Mouse (Mus musculus): ENCODE data around the gene Eif2ak3.
"Not testable (repeated sequence)": the region's sequence is repeated elsewhere in the genome, so short reads cannot be mapped to it uniquely, and the experiment has no call there.

Gene Eif2ak3

DNA sequence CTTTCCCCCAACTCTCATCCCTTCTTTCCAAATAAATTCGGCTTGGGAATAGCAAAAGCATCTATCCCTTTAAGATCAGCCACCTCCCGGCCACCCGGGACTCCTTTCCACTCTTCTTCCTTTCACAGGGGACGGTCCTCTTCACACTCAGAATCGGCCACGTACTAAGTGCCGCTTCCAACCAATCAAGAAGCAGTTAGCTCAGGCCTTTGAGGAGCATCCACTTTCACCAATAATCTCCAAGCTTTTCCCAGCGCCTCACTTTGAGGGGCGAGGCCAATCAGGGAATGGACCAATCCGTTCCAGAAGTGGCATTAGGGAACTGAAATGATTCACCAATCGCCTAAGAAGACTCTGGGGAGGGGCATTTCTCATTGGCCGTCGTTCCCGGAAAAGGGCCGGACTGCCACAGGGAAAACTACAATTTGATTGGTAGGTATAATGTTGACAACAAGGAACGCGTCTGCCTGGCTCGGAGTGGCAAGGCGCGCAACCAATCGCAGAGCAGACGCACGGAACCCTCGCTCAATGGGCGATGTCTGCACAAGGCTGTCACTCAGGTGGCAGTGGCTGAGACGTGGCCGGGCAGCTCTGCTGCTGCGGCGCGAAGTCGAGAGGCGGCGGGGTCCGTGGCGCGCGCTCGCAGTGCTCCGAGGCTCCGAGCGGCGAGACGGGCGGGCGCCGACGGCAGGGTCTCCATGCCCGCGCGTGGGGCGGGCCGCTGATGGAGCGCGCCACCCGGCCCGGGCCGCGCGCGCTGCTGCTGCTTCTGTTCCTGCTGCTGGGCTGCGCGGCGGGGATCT, at the start of gene Eif2ak3:
Gene Eif2ak3, plus strand, starts transcription at position 514 of the 803 bp plus-strand sequence.
- peak; percentile 99 for DNase-seq (ENCODE audit: low read depth, low spot score)

DNA sequence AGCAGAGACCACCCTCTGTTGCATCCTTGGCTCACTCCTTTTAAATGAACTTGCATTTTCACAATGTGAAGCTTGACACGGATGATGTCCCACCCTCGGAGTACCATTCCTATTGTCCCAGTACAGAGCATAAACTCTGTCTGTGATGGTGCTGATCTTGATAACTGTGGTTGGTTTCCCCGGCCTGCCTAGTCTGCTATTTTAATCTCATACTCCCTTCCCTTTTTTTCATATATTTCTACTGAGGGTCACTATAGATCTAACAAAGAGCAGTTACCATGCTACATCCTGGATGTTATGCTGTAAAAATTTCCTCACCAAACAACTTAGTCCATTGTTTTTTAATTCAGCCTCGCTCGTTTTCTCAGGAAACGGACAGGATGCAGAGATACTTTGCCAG, 47.4 kb upstream of the Eif2ak3 start:
- no peak for DNase-seq (ENCODE audit: low read depth, low spot score)

DNA sequence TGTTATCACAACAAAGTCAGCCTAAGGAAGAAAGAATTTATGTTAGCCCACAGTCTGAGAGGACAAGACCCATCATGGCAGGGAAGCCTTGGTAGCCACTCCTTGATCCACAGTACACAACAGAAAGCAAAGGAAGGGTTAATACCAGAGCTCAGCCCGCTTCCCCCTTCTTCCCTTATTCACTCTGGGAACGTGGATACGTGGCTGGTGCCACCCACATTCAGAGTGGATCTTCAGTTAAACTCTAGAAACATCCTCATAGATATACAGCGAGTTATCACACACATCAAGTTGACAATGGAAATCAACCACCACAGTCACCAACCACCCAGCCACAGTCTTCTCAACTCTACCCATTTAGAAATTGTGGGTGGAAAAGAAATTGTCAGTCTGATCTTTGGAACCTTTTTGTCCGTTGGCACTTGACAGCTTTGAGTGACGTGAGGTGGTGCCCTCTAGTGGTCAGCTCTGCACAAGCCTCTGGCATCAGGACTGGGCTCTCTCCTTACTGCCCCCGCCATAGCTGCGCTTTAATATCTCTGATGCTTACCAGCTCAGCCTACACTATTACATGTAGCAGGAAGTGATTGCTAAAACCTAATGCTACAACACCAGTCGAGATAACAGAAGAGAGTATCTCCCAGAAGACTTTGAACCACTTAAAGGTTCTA, 46.6 kb upstream of the Eif2ak3 start:
- peak; percentile 81 for DNase-seq (ENCODE audit: low read depth, low spot score)

DNA sequence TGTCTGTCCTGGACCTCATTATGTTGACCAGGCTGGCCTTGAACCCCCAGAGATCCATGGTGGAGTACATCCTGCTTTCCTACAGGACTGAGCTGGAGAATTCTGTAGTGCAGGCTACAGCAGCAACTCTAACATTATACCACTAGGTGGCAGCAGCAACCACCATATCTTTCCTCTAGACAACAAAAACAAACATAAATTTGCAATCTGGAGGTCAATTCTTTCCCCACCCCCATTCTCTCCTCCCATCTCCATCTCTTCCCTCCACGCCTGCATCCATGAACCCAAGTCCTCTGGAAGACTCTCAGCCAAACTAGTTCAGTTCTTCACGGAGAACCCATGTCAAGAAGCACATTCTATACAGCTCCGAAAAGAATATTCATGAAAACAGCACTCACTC, 39.7 kb upstream of the Eif2ak3 start:
- DNase-seq (ENCODE audit: low read depth, low spot score), result peak; percentile 84

DNA sequence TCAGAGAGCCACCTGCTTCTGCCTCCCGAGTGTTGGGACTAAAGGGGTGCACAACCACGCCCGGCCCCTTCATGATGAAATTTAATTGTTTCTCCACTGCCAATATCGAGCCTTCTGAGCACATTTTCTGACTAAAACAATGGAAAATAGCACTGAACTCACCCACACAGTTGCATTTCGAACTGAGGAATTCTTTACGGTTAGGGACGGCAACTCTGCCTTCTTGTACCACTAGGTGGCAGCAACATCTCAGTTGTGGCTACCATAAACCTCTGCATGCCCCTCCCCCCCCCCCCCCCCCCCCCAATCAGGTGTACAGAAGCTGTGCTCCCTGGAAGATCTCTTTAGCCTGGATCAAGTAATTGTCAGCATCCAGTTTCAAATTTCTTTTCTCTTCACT, 39.0 kb upstream of the Eif2ak3 start:
- peak; percentile 77 for DNase-seq (ENCODE audit: low read depth, low spot score)

DNA sequence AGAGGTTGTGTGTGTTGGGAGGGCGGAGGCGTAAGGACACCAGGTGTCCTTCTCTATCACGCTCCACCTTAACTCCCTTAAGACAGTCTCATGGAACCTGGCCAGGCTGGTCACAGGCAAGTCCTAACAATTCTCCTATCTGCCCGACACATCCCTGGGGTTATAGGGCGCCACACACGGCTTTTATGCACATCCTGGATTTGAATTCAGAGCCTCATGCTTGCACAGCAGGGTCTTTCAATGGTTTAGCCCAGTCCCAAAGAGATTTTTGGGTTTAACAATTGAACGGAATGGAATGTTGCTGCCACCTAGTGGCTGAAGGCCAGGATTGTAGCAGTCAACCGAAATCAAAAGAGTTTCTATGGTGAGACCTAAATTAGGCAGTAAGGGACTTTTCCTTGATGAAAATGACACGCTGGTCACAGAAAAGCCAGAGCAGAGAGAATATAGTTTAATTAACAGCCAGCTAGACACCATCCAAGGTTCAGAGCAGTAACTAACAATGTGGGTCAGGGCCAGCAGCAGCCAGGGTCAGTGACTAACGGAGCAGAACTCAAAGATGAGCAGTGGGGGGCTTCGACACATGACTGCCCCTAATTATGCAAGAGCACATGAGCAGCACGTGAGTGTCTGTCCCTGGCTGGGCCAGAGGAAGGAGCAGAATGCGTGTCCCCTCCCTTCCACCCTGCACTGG, 38.3 kb upstream of the Eif2ak3 start:
- DNase-seq (ENCODE audit: low read depth, low spot score), result peak; percentile 87

DNA sequence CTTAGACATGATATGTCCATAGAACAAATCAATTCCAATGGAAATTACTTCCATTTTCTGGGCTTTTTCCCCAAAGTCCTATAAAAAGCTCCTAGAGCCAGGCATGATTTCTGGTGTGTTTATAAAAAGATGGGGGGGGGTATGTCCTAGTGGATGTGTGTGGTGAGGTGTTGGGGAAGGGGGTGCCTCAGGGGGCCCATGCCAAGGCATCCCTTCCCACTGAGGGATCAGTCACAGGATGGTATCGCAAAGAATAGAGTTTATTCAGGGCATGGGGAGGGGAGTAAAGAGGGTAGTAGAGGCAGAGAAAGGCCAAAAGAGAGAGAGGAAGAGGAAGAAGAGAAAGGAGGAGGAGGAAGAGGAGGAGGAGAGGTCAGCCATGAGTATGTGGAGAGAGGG, 37.8 kb upstream of the Eif2ak3 start:
- DNase-seq (ENCODE audit: low read depth, low spot score), result no peak

DNA sequence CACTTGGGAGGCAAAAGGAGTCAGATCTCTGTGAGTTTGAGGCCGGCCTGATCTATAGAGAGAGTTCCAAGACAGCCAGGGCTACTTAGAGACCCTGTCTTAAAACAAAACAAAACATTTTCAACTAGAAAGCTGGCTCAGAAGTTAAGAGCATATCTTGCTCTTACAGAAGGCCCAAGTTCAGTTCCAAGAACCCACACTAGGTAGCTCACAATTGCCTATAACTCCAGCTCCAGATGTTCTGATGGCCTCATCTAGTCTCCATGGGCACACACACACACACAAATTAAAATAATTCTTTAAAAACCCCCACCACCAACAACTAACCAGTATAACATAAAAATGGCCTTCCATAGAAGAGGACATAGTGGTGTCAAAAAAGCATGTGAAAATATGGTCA, 33.8 kb upstream of the Eif2ak3 start:
- no peak for DNase-seq (ENCODE audit: low read depth, low spot score)

DNA sequence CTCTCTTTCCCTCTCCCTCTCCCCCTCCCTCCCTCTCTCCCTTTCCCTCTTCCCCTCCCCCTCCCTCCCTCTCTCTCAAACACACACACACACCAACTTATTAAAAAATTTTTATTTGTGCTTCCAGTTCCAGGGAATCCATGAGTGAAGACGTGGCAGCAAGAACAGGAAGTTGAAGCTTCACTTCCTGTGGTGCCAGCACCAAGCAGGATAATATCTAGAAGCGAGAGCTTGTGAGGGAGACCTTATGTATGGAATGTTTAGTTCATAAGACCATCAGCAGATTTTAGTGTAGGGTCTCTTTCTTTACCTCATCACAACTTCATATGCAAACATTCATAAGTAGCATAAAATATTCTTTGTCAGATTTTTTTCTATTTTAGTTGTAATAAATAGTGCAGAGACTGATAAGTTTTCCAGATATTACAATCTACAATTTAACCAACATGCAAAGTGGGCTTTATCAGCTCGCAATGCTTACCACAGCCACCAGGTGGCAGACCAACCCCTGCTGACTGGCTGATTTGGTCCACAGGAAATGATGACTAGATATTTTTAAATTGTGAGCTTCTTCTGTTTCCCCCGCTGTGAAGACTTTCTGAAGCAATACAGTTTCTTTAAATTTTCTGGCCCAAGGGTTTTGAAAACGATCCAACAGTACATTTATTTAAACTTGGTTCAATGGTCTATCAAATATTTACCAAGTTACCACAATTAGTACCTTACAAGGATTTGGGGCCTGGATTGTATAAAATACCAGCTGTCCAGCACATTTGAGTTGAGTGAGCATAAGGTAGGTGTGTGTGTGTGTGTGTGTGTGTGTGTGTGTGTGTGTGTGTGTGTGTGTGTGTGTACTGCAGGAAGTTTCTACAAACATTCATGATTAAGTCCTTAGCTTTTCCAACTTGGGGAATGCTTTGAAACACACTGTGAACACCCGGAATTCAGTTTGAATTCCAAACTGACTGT, 32.5 kb upstream of the Eif2ak3 start:
- peak; percentile 73 for DNase-seq (ENCODE audit: low read depth, low spot score)

DNA sequence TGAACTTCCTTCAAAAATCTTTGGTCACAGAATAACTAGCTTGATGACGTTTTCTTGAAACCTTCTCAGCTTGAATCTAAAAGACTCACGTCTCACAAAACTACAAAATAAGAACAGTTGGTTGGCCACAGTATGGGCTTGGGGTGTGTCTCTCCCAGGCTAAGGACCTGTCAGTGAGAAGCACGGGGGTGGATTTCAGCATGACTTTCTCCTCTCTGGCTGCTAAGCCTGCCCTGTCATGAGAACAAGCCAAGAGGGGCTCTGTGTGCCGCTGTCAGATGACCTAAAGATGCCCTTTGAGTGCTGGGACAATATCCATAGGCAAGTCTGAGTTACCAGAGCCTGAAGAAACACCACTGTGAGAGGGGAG, 31.8 kb upstream of the Eif2ak3 start:
- DNase-seq (ENCODE audit: low read depth, low spot score), result no peak

DNA sequence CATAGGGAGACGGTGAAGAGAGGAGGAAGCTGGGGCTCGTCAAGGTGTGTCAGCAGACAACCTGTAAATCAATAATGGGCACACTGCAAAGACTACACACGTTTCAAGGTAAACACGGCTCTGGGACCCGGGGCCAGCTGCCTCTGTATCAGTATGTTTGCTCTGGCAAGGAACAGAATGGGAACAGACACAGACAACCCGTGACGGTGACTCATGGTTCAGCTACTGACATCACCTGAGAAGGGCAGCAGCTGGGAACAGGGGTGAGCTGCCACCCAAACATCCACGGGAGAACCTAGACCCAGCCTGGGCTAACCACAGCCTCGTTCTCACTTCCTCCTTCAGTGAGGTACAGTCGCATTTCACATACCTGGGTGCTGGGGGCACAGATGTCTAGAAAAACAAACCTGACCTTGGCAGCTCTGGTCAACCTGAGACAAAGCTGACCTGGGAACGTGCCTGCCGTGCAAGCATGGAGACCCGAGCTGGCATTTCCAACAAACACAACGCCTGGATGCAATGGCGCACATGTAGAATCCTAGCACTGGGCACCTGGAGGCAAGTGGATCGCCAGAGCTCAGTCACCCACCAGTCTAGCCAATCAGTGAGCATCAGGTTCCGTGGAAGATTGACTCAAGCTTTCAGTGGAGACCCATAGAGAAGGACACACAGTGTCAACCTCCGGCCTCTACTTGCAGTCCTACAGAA, 30.2 kb upstream of the Eif2ak3 start:
- DNase-seq (ENCODE audit: low read depth, low spot score), result no peak

DNA sequence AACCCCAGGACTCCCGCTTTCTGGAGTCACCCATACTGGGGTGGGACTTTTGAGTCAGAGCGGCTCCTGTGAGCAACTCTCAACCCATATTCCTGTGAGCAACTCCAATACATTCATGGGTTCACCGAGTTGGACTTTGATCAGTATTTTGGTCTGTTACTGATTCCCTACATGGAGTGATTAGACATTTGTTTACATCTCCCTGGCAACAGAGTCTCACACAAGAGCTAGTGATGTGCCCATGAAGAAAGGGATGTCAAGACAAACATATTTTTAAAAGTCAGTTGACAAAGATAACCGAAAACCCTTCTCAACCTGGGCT, 29.7 kb upstream of the Eif2ak3 start:
- no peak for DNase-seq (ENCODE audit: low read depth, low spot score)

DNA sequence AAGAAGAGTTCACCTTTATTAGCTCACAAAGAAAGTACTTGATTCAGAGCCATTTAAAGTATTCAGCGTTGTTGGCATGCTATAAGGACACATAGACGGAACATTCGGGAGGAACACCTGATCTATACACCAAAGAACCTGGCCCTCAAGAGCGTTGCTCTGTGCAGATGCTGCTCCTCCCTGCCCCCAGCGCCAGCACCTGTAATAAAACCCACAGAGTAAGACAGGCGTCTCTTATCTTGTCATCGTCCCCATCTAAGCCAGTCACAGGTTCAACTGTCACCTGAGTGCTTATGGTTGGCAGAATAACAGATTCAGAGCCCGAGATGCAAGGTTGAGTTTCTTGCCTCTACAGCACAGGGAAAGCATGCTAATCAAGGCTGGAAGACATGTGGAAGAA, 28.8 kb upstream of the Eif2ak3 start:
- DNase-seq (ENCODE audit: low read depth, low spot score), result no peak

DNA sequence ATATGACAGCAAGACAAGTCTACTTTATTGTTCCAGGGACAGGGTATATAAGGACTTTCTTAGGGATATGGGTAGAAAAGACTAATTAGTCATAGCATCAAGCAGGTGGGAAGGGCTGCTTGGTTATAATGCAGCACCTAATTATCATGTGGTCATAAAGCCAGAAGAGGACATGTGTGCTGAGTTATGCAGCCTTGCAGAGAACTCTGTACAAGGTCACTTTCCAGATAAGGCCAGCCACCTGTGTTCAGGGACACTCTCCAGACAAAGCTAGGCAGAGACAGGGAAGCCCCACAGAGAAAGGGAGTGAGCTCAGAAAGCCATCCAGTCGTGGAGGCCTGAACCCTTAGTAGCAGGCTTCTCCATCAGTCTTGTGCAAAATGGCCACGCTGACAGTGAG, 22.7 kb upstream of the Eif2ak3 start:
- DNase-seq (ENCODE audit: low read depth, low spot score), result no peak

DNA sequence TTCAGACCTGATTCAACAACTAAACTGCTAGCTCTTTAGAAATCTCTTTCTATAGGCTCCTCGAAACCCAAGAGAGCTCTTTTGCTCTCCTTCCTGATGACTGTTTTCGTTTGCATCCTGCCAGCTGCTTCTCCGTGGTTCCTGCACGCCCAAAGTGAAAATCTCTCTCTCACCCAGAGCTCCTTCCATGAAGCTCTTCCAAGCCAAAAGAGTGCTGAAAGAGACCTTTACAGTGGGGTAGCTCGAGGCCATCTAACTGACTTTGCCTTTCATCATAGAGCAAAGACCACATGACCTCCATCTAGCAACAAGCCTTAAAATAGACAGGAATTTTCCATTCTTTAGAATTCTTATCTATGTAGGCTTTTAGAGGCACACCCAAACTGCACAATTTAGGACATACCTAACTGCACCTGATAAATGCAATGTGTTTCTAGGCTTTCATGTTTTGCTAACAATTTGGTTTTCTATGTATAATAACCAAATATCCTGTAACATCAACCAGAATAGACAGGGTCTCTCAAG, 21.9 kb upstream of the Eif2ak3 start:
- DNase-seq (ENCODE audit: low read depth, low spot score), result no peak

DNA sequence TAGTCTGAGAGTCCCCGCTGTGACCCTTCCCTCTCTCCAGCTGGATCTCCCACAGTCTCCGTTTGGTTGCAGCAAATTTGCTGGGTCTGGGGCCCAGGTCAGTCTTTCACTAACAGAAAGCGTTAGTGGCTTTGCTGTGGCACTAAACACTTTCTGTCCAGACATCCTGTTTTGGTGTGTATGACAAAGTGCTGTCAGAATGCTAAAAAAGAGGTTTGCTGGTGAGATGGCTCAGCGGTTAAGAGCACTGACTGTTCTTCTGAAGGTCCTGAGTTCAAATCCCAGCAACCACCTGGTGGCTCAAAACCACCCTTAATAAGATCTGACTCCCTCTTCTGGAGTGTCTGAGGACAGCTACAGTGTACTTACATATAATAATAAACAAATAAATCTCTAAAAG, 21.0 kb upstream of the Eif2ak3 start:
- not testable (repeated sequence) for DNase-seq (ENCODE audit: low read depth, low spot score)

DNA sequence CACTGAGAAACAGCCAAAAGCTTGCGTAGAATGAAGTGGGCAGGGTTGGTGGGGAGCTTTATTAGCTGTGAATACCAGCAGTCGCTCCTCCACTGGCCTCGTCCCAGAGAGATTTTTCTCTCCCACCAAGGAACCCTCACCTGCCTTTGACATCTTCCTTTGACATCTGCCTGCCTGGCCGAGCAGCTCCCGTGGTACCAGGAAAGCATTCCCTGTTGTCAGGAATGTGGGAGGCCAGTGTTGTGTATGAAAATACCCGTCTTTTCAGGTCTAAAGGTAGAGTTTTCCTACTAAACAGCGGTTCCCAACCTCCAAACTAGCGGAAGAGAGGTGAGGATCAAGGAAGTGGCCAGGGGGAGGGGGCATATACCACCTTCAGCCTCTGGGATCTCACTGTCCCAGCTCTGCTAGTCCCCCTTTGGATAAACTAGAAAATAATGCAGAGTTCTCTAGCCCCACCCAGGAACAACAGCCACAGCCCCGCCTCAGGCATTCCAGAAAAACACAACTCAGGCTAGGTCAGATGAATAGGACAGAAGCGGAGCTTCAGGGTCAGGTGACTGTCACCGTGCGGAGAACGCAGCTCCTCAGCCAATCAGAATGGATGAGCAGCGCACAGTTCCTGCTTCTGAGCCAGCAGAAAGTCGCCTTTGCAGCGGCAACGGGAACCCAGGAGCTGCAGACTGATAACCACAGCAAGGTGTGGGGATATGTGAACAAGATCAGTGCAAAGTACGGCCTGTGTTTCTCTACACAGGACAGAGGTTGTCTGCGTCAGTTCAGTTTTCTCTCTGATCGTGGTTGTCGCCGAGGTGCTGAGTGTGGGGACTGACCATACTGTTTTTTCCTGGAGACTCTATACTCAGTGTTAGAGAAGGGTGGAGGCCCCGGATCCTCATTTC, 20.0 kb upstream of the Eif2ak3 start:
- DNase-seq (ENCODE audit: low read depth, low spot score), result peak; percentile 96

DNA sequence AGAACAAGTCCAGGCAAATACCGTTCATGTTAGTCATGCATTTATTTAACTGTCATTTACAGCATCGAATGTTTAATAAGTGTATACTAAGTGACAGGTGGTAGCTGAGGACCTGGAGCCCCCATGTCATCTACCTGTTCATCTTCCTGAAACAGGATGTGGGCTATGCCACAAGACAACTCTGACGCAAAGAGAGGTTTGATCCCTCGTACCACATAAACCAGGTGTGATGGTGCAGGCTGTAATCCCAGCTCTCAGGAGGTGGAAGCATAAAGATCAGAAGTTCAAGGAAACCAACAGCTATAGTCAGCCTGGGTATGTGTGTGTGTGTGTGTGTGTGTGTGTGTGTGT, 19.4 kb upstream of the Eif2ak3 start:
- DNase-seq (ENCODE audit: low read depth, low spot score), result no peak

DNA sequence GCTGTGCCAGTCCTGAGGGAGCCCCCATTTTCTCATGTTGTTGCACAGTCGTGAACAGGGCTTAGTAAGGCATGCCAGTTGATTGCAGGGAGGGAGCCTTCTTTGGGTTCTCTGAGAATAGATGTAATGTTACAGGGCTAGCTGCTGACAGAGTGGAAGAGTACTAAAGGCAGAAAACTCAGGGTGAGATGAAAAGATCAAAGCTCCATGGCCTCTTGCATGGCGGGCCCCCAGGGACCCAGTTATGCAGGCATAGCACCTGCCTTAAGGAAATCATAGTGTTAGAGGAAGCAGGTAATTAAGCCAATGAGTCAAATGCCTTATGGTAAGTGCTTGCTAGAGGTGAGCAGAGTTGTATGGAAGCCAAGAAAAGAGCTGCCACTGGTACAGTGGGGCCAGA, 14.9 kb upstream of the Eif2ak3 start:
- no peak for DNase-seq (ENCODE audit: low read depth, low spot score)

DNA sequence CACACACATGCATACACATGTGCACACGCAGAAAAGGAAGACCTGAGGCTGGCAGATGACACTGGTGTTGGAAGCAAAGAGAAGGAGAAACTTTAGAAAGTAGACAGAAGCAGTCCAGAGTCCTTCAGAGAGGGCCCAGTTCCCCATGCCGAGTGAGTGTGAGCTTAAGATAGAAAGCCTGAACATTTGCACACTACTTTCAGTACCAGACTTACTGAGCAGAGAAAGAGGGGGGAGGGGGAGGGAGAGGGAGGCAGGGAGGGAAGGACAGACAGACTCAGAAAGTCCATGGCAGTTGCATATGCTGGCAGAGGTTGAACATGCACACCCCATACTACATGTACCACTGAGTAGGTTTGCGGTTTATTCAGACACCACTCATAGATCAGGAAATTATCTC, 13.8 kb upstream of the Eif2ak3 start:
- DNase-seq (ENCODE audit: low read depth, low spot score), result no peak
